Mouse (Mus musculus): ENCODE measurements around the gene Afap1. TPM values are rescaled to one million over a fixed set of nuclear protein-coding genes. Genes with fewer than 3 reads are reported as not detected.

The Afap1 gene
- total and polyA plus RNA-seq, 3 experiments: 0.16 TPM; not detected in 2

DNA sequence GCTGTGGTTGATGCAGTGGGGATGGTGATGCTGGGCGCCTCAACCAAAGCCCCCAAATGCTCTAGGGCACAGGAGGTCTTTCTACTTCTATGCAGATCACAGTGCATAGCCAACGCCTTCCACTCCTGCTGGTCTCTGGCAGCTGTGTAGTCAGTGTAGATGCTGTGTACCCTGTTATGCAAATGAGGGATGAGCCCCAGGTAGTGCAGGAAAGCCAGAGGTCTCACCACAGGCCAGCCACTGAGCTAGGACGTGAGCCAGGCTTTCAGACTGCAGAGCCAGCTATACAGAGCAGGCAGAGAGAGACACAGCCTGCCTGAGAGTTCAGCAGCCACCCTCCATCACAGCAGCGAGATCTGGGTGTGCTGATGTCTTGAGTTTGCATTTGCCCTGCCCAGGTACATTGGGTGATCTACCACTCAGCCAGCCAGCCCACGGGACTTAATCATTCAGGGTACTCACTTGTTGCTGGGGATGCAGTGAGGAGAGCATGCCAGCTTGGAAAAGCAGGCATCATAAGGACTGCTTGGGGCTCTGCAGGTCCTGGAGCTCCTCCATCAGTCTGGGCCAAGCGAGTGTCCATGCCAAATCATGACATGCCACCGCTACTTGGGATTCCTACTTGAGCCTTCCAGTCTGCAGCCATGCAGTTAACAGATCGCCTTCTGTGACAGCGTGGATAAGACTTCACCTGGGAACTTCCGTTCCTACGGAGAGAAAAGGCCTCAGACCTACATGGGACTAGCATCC, 97.0 kb downstream of the Afap1 start:
- TF ChIP-seq TAL1 (conservative IDR thresholded peaks at IDR 0.05; ENCODE audit: low read depth, low read length) (no peak), GATA2 (IDR thresholded peaks at IDR 0.05; ENCODE audit: borderline replicate concordance, low read depth, low read length) (no peak), CTCF (IDR thresholded peaks at IDR 0.05; ENCODE audit: low read depth, low read length) (no peak), GATA1 (IDR thresholded peaks at IDR 0.05; ENCODE audit: borderline replicate concordance, low read length) (no peak), POLR2AphosphoS5 (IDR thresholded peaks at IDR 0.05; ENCODE audit: insufficient replicate concordance, low read depth, low read length) (no peak)
- H3K4me3 ChIP-seq (ENCODE audit: low read depth, low read length): no peak overlapping the region
- no peak for ATAC-seq (ENCODE audit: extremely low read depth, insufficient number of reproducible peaks, low FRiP score, poor library complexity, severe bottlenecking)

DNA sequence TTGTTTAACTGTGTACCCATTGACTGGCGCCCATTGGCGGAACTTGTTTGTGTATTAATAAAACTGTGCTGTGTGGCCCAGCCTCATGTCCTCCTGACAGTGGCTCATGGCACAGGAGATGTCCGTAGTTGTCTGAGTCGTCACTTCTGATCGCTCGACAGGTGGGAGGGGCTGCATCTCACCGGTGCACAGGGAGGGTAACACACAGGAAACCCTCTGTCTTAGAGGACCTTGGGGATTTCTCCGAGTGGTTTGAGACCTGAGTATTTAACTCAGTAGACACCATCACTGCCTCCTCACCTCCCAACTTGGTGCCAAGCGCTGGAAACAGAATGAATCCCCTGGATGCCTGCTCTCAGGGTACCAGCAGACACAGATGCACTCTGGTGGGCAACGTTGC, 110.7 kb downstream of the Afap1 start:
- Histone ChIP-seq H3K4me3 (ENCODE audit: low read depth, low read length) (no peak overlapping the region), H3K36me3 (replicated peaks) (no peaks in the 10 kb centered on the region), H3K4me1 (ENCODE audit: insufficient read depth, low read depth, low read length) (no peaks in the 10 kb centered on the region), H3K27me3 (ENCODE audit: insufficient read depth, low read length) (peaks cover 4% of the 10 kb centered on the region), H3K9me3 (replicated peaks) (no peaks in the 10 kb centered on the region)
- no peak for ATAC-seq (ENCODE audit: extremely low read depth, insufficient number of reproducible peaks, low FRiP score, poor library complexity, severe bottlenecking)
- DNase-seq (ENCODE audit: low spot score): no peak
- no peak for TF ChIP-seq POLR2AphosphoS5 (IDR thresholded peaks at IDR 0.05; ENCODE audit: insufficient replicate concordance, low read depth, low read length)
- TF ChIP-seq TAL1 (conservative IDR thresholded peaks at IDR 0.05; ENCODE audit: low read depth, low read length): no peak
- TF ChIP-seq GATA1 (IDR thresholded peaks at IDR 0.05; ENCODE audit: borderline replicate concordance, low read length): no peak
- TF ChIP-seq GATA2 (IDR thresholded peaks at IDR 0.05; ENCODE audit: borderline replicate concordance, low read depth, low read length): no peak
- TF ChIP-seq CTCF (IDR thresholded peaks at IDR 0.05; ENCODE audit: low read depth, low read length): no peak

More for the DNA sequence above, 97.0 kb downstream of the Afap1 start:
- no peaks in the 10 kb centered on the region for H3K4me1 ChIP-seq (ENCODE audit: insufficient read depth, low read depth, low read length)
- peaks cover 7% of the 10 kb centered on the region; the same call in 1 of the 2 replicates for H3K27me3 ChIP-seq (ENCODE audit: insufficient read depth, low read length)
- H3K36me3 ChIP-seq (replicated peaks): no peaks in the 10 kb centered on the region
- no peaks in the 10 kb centered on the region for H3K9me3 ChIP-seq (replicated peaks)
- DNase-seq (ENCODE audit: low spot score): no peak

- Histone ChIP-seq H3K9me3 (replicated peaks) (no peaks in the 10 kb centered on the region), H3K4me1 (ENCODE audit: insufficient read depth, low read depth, low read length) (no peaks in the 10 kb centered on the region), H3K36me3 (replicated peaks) (no peaks in the 10 kb centered on the region), H3K27me3 (ENCODE audit: insufficient read depth, low read length) (peaks cover 4% of the 10 kb centered on the region), H3K4me3 (ENCODE audit: low read depth, low read length) (no peak overlapping the region)
- no peak for TF ChIP-seq CTCF (IDR thresholded peaks at IDR 0.05; ENCODE audit: low read depth, low read length)
- no peak for TF ChIP-seq TAL1 (conservative IDR thresholded peaks at IDR 0.05; ENCODE audit: low read depth, low read length)
- no peak for TF ChIP-seq GATA2 (IDR thresholded peaks at IDR 0.05; ENCODE audit: borderline replicate concordance, low read depth, low read length)
- no peak for TF ChIP-seq POLR2AphosphoS5 (IDR thresholded peaks at IDR 0.05; ENCODE audit: insufficient replicate concordance, low read depth, low read length)
- TF ChIP-seq GATA1 (IDR thresholded peaks at IDR 0.05; ENCODE audit: borderline replicate concordance, low read length): no peak
- no peak for ATAC-seq (ENCODE audit: extremely low read depth, insufficient number of reproducible peaks, low FRiP score, poor library complexity, severe bottlenecking)
- DNase-seq (ENCODE audit: low spot score): no peak
These were observed 113.0 kb downstream of the Afap1 start for GRCm38 (mm10) chr5:36006106-36006505.

- no peak for ATAC-seq (ENCODE audit: extremely low read depth, insufficient number of reproducible peaks, low FRiP score, poor library complexity, severe bottlenecking)
- no peaks in the 10 kb centered on the region for H3K9me3 ChIP-seq (replicated peaks)
- TF ChIP-seq TAL1 (conservative IDR thresholded peaks at IDR 0.05; ENCODE audit: low read depth, low read length) (no peak), CTCF (IDR thresholded peaks at IDR 0.05; ENCODE audit: low read depth, low read length) (no peak), GATA2 (IDR thresholded peaks at IDR 0.05; ENCODE audit: borderline replicate concordance, low read depth, low read length) (no peak), POLR2AphosphoS5 (IDR thresholded peaks at IDR 0.05; ENCODE audit: insufficient replicate concordance, low read depth, low read length) (no peak), GATA1 (IDR thresholded peaks at IDR 0.05; ENCODE audit: borderline replicate concordance, low read length) (no peak)
- no peak for DNase-seq (ENCODE audit: low spot score)
- no peak overlapping the region for H3K4me3 ChIP-seq (ENCODE audit: low read depth, low read length)
- no peaks in the 10 kb centered on the region for H3K36me3 ChIP-seq (replicated peaks)
- H3K4me1 ChIP-seq (ENCODE audit: insufficient read depth, low read depth, low read length): no peaks in the 10 kb centered on the region
- peaks cover 4% of the 10 kb centered on the region for H3K27me3 ChIP-seq (ENCODE audit: insufficient read depth, low read length)
These were observed 113.5 kb downstream of the Afap1 start for GRCm38 (mm10) chr5:36006586-36006985.

GRCm38 (mm10) chr5:36007649-36008048, 114.5 kb downstream of the Afap1 start:
- ATAC-seq (ENCODE audit: extremely low read depth, insufficient number of reproducible peaks, low FRiP score, poor library complexity, severe bottlenecking) (no peak), DNase-seq (ENCODE audit: low spot score) (no peak)
- Histone ChIP-seq H3K27me3 (ENCODE audit: insufficient read depth, low read length) (peaks cover 4% of the 10 kb centered on the region), H3K36me3 (replicated peaks) (no peaks in the 10 kb centered on the region), H3K4me3 (ENCODE audit: low read depth, low read length) (no peak overlapping the region), H3K4me1 (ENCODE audit: insufficient read depth, low read depth, low read length) (no peaks in the 10 kb centered on the region), H3K9me3 (replicated peaks) (no peaks in the 10 kb centered on the region)
- TF ChIP-seq CTCF (IDR thresholded peaks at IDR 0.05; ENCODE audit: low read depth, low read length): no peak
- TF ChIP-seq POLR2AphosphoS5 (IDR thresholded peaks at IDR 0.05; ENCODE audit: insufficient replicate concordance, low read depth, low read length): no peak
- no peak for TF ChIP-seq GATA1 (IDR thresholded peaks at IDR 0.05; ENCODE audit: borderline replicate concordance, low read length)

DNA sequence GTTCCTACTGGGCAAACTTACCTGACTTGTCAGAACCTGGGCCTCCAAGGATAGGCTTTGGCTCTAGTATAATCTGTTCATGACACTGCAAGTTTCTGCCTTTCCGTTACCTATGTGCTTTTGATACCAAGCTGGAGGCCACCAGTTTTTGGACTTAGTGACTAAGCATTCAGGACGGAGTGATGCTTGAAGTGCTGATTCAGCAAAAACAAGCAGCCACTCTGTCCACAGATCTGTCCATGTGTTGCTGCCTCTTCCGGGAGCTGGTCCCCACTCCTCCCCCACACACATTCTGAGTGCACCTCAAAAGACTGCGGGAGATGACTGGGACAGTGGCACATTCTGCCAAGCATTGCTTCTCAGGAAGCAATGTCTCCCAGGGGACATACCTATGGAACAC, 116.3 kb downstream of the Afap1 start:
- no peak overlapping the region for H3K4me3 ChIP-seq (ENCODE audit: low read depth, low read length)
- TF ChIP-seq GATA2 (IDR thresholded peaks at IDR 0.05; ENCODE audit: borderline replicate concordance, low read depth, low read length): no peak
- TF ChIP-seq POLR2AphosphoS5 (IDR thresholded peaks at IDR 0.05; ENCODE audit: insufficient replicate concordance, low read depth, low read length): no peak
- no peak for TF ChIP-seq CTCF (IDR thresholded peaks at IDR 0.05; ENCODE audit: low read depth, low read length)
- no peaks in the 10 kb centered on the region for H3K36me3 ChIP-seq (replicated peaks)
- ATAC-seq (ENCODE audit: extremely low read depth, insufficient number of reproducible peaks, low FRiP score, poor library complexity, severe bottlenecking) (no peak), DNase-seq (ENCODE audit: low spot score) (no peak)
- no peaks in the 10 kb centered on the region for H3K4me1 ChIP-seq (ENCODE audit: insufficient read depth, low read depth, low read length)
- H3K9me3 ChIP-seq (replicated peaks): no peaks in the 10 kb centered on the region
- H3K27me3 ChIP-seq (ENCODE audit: insufficient read depth, low read length): peaks cover 4% of the 10 kb centered on the region
